Mouse (Mus musculus) spleen, adult 12 weeks (tissue): ENCODE measurements around the gene Rnps1.

Source experiments
- DNase-seq: peaks from one replicate; pipeline ENCODE4 v3.0.0; 2022; ENCODE audit warnings: low spot score

Rnps1 gene

DNA sequence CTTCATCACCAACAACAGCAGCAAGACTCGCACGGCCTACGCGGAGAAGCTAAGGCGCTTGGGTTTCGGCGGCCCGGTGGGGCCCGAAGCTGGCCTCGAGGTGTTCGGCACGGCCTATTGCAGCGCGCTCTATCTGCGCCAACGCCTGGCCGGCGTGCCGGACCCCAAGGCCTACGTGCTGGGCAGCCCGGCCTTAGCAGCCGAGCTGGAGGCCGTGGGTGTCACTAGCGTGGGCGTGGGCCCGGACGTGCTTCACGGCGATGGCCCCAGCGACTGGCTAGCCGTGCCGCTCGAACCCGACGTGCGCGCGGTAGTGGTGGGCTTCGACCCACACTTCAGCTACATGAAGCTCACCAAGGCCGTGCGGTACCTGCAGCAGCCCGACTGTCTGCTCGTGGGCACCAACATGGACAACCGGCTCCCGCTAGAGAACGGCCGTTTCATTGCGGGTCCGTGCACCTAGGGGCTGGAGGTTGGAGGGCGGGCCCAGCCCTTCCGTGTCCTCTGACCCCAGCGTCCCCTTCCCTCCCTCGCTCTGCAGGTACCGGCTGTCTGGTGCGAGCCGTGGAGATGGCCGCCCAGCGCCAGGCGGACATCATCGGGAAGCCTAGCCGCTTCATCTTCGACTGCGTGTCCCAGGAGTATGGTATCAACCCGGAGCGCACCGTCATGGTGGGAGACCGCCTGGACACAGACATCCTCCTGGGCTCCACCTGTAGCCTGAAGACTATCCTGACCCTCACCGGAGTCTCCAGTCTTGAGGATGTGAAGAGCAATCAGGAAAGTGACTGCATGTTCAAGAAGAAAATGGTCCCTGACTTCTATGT lies 56.5 kb downstream of the Rnps1 start:
- peak; percentile 34 for DNase-seq

DNA sequence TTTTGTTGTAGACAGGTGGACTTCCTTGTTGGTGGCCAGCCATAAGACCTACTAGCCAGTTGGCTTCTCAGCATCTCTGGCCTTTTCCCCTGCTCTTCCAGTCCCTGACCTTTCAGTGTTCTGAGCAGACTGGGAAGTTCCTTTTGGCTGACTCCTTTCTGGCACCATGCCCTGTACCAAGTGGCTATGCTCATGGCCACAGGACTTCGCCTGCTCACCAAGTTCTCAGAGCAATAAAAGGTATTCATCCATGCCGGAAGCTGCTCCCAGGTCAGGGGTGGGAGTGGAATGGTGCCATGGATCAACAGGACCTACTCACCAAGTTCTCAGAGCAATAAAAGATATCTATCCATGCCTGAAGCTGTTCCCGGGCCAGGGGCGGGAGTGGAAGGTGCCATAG lies 58.1 kb downstream of the Rnps1 start:
- DNase-seq = no peak

DNA sequence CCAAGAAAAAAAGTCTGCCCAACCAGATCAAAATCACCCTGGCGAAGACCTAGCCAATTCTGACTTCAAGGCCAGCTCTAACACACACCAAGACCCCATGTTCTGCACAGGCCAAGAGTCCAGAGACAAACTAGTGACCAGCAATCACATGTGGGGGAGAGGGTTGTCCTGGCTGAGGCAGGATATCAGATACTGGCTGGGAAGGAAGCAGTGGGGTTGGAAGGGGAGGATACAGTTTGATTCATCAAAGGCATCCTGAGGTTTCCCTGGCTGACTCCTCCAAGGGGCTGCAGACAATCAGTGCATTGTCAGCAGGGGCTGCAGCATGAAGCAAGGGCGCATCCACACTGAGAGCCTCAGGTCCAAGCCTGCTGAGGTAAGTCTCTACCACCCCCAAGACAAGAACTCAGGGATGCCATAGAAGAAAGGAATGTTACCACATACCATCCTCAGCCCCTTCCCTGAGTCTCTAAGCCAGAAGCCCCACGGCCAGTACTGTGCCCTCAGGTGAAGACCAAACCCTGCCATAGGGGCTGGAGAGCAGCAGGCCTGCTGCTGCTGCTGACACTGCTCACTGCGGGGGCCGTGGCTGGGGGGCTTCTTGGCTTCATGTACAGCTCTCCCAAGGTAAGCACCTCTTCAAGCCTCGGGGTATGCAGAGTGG lies 59.4 kb downstream of the Rnps1 start, which contains the start of gene Bricd5:
Bricd5 (plus strand) TSS at position 273 of the 664 bp plus-strand sequence.
- DNase-seq = no peak

DNA sequence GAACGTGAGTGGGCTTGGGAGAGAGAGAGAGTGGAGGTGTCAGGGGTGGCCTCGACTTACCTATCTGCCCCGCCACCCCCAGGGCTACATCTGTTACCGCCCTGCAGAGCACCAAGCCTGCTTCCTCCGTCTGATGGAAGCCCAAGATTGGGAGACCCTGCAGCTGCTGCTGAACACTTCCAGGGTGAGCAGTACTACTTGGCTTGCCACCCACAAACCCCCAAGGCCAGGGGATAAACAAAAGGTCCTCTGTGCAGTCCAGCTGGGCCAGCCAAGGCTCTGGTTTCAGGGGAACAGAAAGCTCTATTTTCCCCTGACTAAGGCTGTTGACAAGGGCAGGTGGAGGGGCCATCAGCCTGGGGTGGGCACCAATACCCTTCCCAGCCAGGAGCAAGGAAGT lies 60.2 kb downstream of the Rnps1 start:
- DNase-seq = no peak
